Mouse (Mus musculus) frontal cortex, postnatal 36 days (tissue): ENCODE results near the gene Meox1.
A peak's percentile ranks its signal among the peaks of the same experiment; 100 is the strongest.

Experiments
- DNase-seq, 2 experiments: peaks; one replicate each; pipeline ENCODE4 v3.0.0; 2022; ENCODE audit warnings: low spot score in 2 of 2

The Meox1 gene

GRCm38 (mm10) chr11:101896546-101897361, 2.6 kb upstream of the Meox1 start:
- no peak for DNase-seq

- DNase-seq = no peak
Observed at GRCm38 (mm10) chr11:101893560-101893959, 614 bp downstream of the Meox1 start.

- DNase-seq = no peak
Observed at GRCm38 (mm10) chr11:101891451-101891850, 2.7 kb downstream of the Meox1 start.

- DNase-seq = no peak
Observed at GRCm38 (mm10) chr11:101889781-101890180, 4.4 kb downstream of the Meox1 start.

GRCm38 (mm10) chr11:101888820-101889219, 5.4 kb downstream of the Meox1 start:
- peak in 1 of 2 experiments; percentile 22 for DNase-seq

GRCm38 (mm10) chr11:101886436-101886835, 7.7 kb downstream of the Meox1 start:
- DNase-seq = no peak

GRCm38 (mm10) chr11:101885881-101886319, 8.3 kb downstream of the Meox1 start:
- no peak for DNase-seq

GRCm38 (mm10) chr11:101885232-101885631, 8.9 kb downstream of the Meox1 start:
- DNase-seq = no peak

- no peak for DNase-seq
Observed at GRCm38 (mm10) chr11:101883911-101884310, 10.3 kb downstream of the Meox1 start.

GRCm38 (mm10) chr11:101882500-101883290, 11.5 kb downstream of the Meox1 start:
- DNase-seq = no peak

GRCm38 (mm10) chr11:101881604-101882071, 12.5 kb downstream of the Meox1 start:
- no peak for DNase-seq

GRCm38 (mm10) chr11:101881185-101881584, 13.0 kb downstream of the Meox1 start:
- no peak for DNase-seq

- DNase-seq = no peak
Observed at GRCm38 (mm10) chr11:101879672-101880071, 14.5 kb downstream of the Meox1 start.

GRCm38 (mm10) chr11:101878696-101879095, 15.5 kb downstream of the Meox1 start:
- DNase-seq = no peak

GRCm38 (mm10) chr11:101874978-101875377, 19.2 kb downstream of the Meox1 start:
- DNase-seq = no peak

- no peak for DNase-seq
Observed at GRCm38 (mm10) chr11:101873909-101874308, 20.3 kb downstream of the Meox1 start.

GRCm38 (mm10) chr11:101871435-101871834, 22.7 kb downstream of the Meox1 start:
- DNase-seq = no peak

- peak; percentile 56 to 62 for DNase-seq
Observed at GRCm38 (mm10) chr11:101870067-101870765, 24.0 kb downstream of the Meox1 start.

- no peak for DNase-seq
Observed at GRCm38 (mm10) chr11:101867513-101868052, 26.6 kb downstream of the Meox1 start.

GRCm38 (mm10) chr11:101858742-101859141, 35.4 kb downstream of the Meox1 start:
- no peak for DNase-seq

GRCm38 (mm10) chr11:101855950-101856712, 38.0 kb downstream of the Meox1 start:
- no peak for DNase-seq
